Mouse (Mus musculus): ENCODE measurements at regions not wholly inside any gene's neighbourhood (a gene's known extent, or its start where the extent isn't known, plus 50 kb on each side); places are given as distances from the start of the nearest gene placed in this dataset.
A peak's percentile ranks its signal among the peaks of the same experiment; 100 is the strongest.

GRCm38 (mm10) chr1:41420489-41421327 is 615.3 kb downstream of the Tmem182 start:
- no peak for DNase-seq

DNA sequence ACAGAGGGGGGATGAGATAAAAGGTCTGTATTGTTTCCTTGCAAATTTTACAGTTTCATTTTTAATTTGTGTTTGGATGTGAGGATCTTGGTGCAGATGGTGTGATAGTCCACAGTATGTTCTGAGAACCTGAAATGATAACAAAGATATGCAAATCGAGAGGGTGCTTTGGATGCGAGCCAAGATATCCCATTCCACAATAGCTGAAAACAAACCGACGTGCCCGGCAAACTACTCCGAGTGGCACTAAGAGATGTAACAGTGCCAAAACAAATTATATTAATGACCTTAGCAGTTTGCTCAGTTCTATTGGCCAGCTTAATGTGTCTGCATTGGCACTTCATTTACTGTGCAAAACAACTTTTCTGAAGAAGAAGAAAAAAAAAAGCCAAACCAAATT is 622.5 kb downstream of the Tmem182 start:
- DNase-seq = peak in 1 of 2 experiments; percentile 2

DNA sequence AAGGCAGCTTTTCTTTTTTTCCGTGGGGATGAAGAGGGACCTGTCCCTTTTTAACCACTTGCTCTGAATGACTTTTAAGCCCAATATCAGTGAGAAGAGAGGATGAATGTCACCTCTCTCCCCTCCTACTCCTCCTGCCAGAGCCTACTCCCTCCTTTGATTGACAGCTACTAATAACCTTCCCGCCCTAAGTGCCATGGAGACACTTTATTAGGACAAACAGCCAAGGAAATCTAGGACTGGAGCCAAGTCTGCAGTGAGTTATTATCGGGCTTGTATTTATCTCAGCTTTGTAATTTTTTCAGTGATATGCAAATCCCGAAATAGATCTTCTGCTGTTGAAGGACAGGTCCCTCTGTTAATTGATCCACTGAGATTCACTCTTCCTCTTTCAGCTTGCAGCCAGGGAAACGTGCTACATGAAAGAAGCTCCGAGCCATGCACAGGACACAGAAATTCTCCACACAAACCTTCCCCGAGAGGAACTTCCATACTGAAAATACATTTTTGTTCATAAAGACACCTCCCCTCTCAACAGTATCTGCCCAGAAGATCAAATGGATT is 625.8 kb downstream of the Tmem182 start:
- no peak for DNase-seq

- peak; percentile 18 to 29 for DNase-seq
Observed at GRCm38 (mm10) chr1:41435379-41435778, 630.0 kb downstream of the Tmem182 start.

DNA sequence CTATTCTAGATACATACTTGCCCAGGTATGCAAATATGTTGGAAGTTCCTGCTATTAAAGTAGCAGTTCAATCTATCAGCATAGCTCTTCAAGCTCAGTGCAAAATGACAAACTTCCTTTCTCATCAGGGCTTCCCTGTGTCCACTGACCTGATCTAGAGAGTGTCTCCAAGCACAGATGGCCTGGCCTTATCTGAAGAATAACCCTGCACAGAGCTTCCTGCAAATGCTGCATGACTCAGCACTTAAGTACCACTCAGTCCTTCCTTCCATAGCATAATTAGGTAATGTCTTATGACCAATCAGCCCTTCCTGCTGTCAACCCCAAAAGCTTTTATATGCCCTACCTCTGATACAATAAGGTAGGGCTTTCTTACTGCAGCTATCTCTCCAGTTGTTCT is 644.6 kb downstream of the Tmem182 start:
- DNase-seq = no peak

All from kidney, adult 8-10 months (tissue).